Mouse (Mus musculus) cortical plate, adult 2 months (tissue): Measurements from ENCODE around the gene Sstr4.

Experiments used
- CTCF ChIP-seq: fragments of 200-500 bp; IDR thresholded peaks from 2 replicates; pipeline ENCODE4 v1.5.1; 2011; ENCODE audit warnings: mild to moderate bottlenecking, control low read depth, low read length; ENCODE audit not compliant: insufficient read depth; ENCODE audit errors: extremely low read depth
- POLR2A ChIP-seq: fragments of 200-500 bp; IDR thresholded peaks from 2 replicates; pipeline ENCODE4 v1.6.1; 2011; ENCODE audit warnings: mild to moderate bottlenecking, low read length, control low read depth; ENCODE audit not compliant: insufficient read depth; ENCODE audit errors: extremely low read depth

GRCm38 (mm10) chr2:148398901-148399685 lies 3.9 kb downstream of the Sstr4 start:
- TF ChIP-seq CTCF = no peak
- TF ChIP-seq POLR2A = no peak
